Comparison of ENCODE assay signal across 26 mouse cellular contexts in the genomic region with DNA sequence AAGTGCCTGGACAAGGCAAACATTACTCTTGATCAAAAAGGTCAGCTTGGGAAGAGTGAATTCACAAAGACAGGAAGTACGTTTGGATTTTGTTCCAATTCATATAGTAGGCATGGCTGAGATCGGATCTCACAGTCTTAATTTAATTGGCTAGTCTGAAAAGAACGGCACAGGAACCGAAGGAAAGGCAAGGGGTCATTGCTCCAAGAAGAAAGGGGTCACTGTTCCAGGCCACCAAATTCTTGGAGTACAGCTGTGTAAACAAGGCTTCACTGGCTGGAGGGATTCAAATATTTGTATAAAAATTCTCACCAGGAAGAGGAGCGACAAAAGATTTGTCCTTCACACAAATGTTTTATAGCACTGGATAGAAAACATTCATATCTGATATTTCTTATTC. TPM values are rescaled to one million over a fixed set of nuclear protein-coding genes. Genes with fewer than 3 reads are reported as not detected.
DNase-seq lines count a peak whose midpoint lies in the region; ATAC-seq and TF ChIP-seq lines count a peak whose summit lies in the region.
"Had no signal": no experiment of that assay in that cellular context is flagged by ENCODE, and none has a peak within 500 bp of the region (broad histone marks: within the 10 kb centered on the region; RNA-seq: fewer than 3 reads in every experiment).

No protein-coding gene starts in this region.

- H3K27ac ChIP-seq in kidney, embryonic 14.5 days (ENCODE audit: low read depth, low read length), result peak overlapping the region; percentile 10
- no peak overlapping the region for H3K27ac ChIP-seq in limb, embryonic 14.5 days (replicated peaks; ENCODE audit: low read depth, low read length)
- H3K27ac ChIP-seq: heart, embryonic 13.5 days; hindbrain, embryonic 13.5 days; layer of hippocampus, adult 2 months; limb, embryonic 13.5 days; liver, embryonic 13.5 days; macrophage; midbrain, embryonic 12.5 days had no signal

- ATAC-seq in kidney, embryonic 14.5 days (ENCODE audit: low FRiP score, low TSS enrichment), result 0 out of 2 replicates have a peak, but pooled peaks have one; percentile 40
- no peak for ATAC-seq in limb, embryonic 14.5 days (ENCODE audit: low FRiP score, low read depth)
- ATAC-seq: forebrain, postnatal 0 days had no signal

- DNase-seq in kidney, postnatal 25 days, result no peak
- peak; percentile 67 for DNase-seq in embryo, embryonic 10.5 days (ENCODE audit: low spot score)
- DNase-seq in embryo, embryonic 11 days, result peak; percentile 50
- DNase-seq in limb, embryonic 14.5 days (ENCODE audit: low spot score), result no peak
- DNase-seq in urinary bladder, adult 18-20 months (ENCODE audit: low spot score in 2 of 2), result no peak
- no peak for DNase-seq in thymus, postnatal 0 days (ENCODE audit: low spot score)
- DNase-seq: adrenal gland, adult 2 months; cerebellum, adult 11 months; cerebellum, postnatal 10 days; forebrain, postnatal 0 days; gastrocnemius, postnatal 14 days; heart, adult 11 months; heart, postnatal 14 days; layer of hippocampus, postnatal 36 days; liver, embryonic 13.5 days; lung, adult 2 months had no signal

- no peak overlapping the region for H3K4me2 ChIP-seq in kidney, embryonic 14.5 days (replicated peaks; ENCODE audit: low read depth, low read length)
- no peak overlapping the region for H3K4me2 ChIP-seq in limb, embryonic 14.5 days (replicated peaks; ENCODE audit: low read depth, low read length, severe bottlenecking)
- H3K4me2 ChIP-seq: heart, embryonic 13.5 days; hindbrain, embryonic 13.5 days; limb, embryonic 13.5 days; liver, embryonic 13.5 days; midbrain, embryonic 12.5 days had no signal

- no peak for TF ChIP-seq POLR2A in limb, embryonic 14.5 days (IDR thresholded peaks at IDR 0.05; ENCODE audit: borderline replicate concordance, extremely low read depth, insufficient read depth, insufficient read length)

- H3K27me3 ChIP-seq in kidney, embryonic 14.5 days (ENCODE audit: control insufficient read depth, insufficient read depth, low read length), result no peaks in the 10 kb centered on the region
- no peaks in the 10 kb centered on the region for H3K27me3 ChIP-seq in limb, embryonic 14.5 days (ENCODE audit: control insufficient read depth, insufficient read depth, low read length)
- H3K27me3 ChIP-seq: heart, embryonic 13.5 days; limb, embryonic 13.5 days had no signal

- H3K9ac ChIP-seq in kidney, embryonic 14.5 days (ENCODE audit: low read depth, low read length), result no peak overlapping the region
- H3K9ac ChIP-seq in limb, embryonic 14.5 days (ENCODE audit: low read depth, low read length, severe bottlenecking), result 0 out of 2 replicates have a peak overlapping the region, but pooled peaks have one; percentile 16
- H3K9ac ChIP-seq: forebrain, postnatal 0 days; heart, embryonic 13.5 days; hindbrain, embryonic 13.5 days; limb, embryonic 13.5 days; liver, embryonic 13.5 days; midbrain, embryonic 12.5 days had no signal

- H3K36me3 ChIP-seq in kidney, embryonic 14.5 days (ENCODE audit: control insufficient read depth, insufficient read depth, low read length), result no peaks in the 10 kb centered on the region
- no peaks in the 10 kb centered on the region for H3K36me3 ChIP-seq in limb, embryonic 14.5 days (ENCODE audit: control insufficient read depth, insufficient read depth, low read length)
- H3K36me3 ChIP-seq: heart, embryonic 13.5 days; hindbrain, embryonic 13.5 days; limb, embryonic 13.5 days; liver, embryonic 13.5 days; midbrain, embryonic 12.5 days had no signal

- H3K4me3 ChIP-seq in kidney, embryonic 14.5 days (ENCODE audit: low read length), result no peak overlapping the region
- no peak overlapping the region for H3K4me3 ChIP-seq in limb, embryonic 14.5 days (replicated peaks; ENCODE audit: low read length)
- H3K4me3 ChIP-seq: heart, embryonic 13.5 days; hindbrain, embryonic 13.5 days; layer of hippocampus, adult 2 months; limb, embryonic 13.5 days; liver, embryonic 13.5 days; midbrain, embryonic 12.5 days had no signal

- 0 out of 2 replicates have a peak, but pooled peaks cover 8% of the 10 kb centered on the region for H3K4me1 ChIP-seq in kidney, embryonic 14.5 days (ENCODE audit: control insufficient read depth, insufficient read depth, low read length)
- no peaks in the 10 kb centered on the region for H3K4me1 ChIP-seq in limb, embryonic 14.5 days (ENCODE audit: control insufficient read depth, insufficient read depth, low read length)
- H3K4me1 ChIP-seq: hindbrain, embryonic 13.5 days; limb, embryonic 13.5 days; liver, embryonic 13.5 days; midbrain, embryonic 12.5 days had no signal

- 9% methylated on average over 5 of the region's 5 CpGs for WGBS in kidney, embryonic 14.5 days
- WGBS in limb, embryonic 14.5 days, result 53% methylated on average over 5 of the region's 5 CpGs

- no peaks in the 10 kb centered on the region for H3K9me3 ChIP-seq in kidney, embryonic 14.5 days (ENCODE audit: control insufficient read depth, low read length)
- no peaks in the 10 kb centered on the region for H3K9me3 ChIP-seq in limb, embryonic 14.5 days (ENCODE audit: control insufficient read depth, low read length)
- H3K9me3 ChIP-seq: heart, embryonic 13.5 days; hindbrain, embryonic 13.5 days; limb, embryonic 13.5 days; liver, embryonic 13.5 days; midbrain, embryonic 12.5 days had no signal

RNA-seq across cellular contexts. Expression of gene Syt12, which starts 7.8 kb away (rescaled TPM):
- 2.2 and 2.4 TPM in 2 replicates for polyA plus RNA-seq in kidney, embryonic 14.5 days (2014; fragmentation: Nextera tagmentation; extraction: Ambion mirVana)
- 0.41 and 0.50 TPM in 2 replicates for polyA plus RNA-seq in limb, embryonic 14.5 days (2012; rRNA removed)
- 0.21 and 0.39 TPM in 2 replicates for polyA plus RNA-seq in limb, embryonic 14.5 days (2014; fragmentation: Nextera tagmentation; extraction: Ambion mirVana)
- polyA plus RNA-seq in thymus, postnatal 0 days (2015; fragmentation: Nextera tagmentation; extraction: Ambion mirVana), result 0.82 and 1.5 TPM in 2 replicates
- polyA plus RNA-seq: macrophage had no signal

RNA-seq across cellular contexts. Expression of gene 2010003K11Rik, which starts 13.4 kb away (rescaled TPM):
- polyA plus RNA-seq in kidney, embryonic 14.5 days (2014; fragmentation: Nextera tagmentation; extraction: Ambion mirVana), result not detected in 2 replicates
- polyA plus RNA-seq in limb, embryonic 14.5 days (2012; rRNA removed), result not detected in 2 replicates
- polyA plus RNA-seq in limb, embryonic 14.5 days (2014; fragmentation: Nextera tagmentation; extraction: Ambion mirVana), result not detected in 2 replicates
- polyA plus RNA-seq in thymus, postnatal 0 days (2015; fragmentation: Nextera tagmentation; extraction: Ambion mirVana), result not detected in 2 replicates
- polyA plus RNA-seq: C2C12; cortical plate, adult 2 months; forebrain, postnatal 0 days; heart, embryonic 13.5 days; hindbrain, embryonic 13.5 days; limb, embryonic 13.5 days; liver, embryonic 13.5 days; macrophage; midbrain, embryonic 12.5 days; neural tube, embryonic 11.5 days had no signal

RNA-seq across cellular contexts. Expression of gene Pcx, which starts 25.3 kb away (rescaled TPM):
- polyA plus RNA-seq in kidney, embryonic 14.5 days (2014; fragmentation: Nextera tagmentation; extraction: Ambion mirVana), result 10.0 and 16.7 TPM in 2 replicates
- polyA plus RNA-seq in limb, embryonic 14.5 days (2012; rRNA removed), result 11.8 and 14.8 TPM in 2 replicates
- polyA plus RNA-seq in limb, embryonic 14.5 days (2014; fragmentation: Nextera tagmentation; extraction: Ambion mirVana), result 14.8 and 17.6 TPM in 2 replicates
- polyA plus RNA-seq in thymus, postnatal 0 days (2015; fragmentation: Nextera tagmentation; extraction: Ambion mirVana), result 5.2 and 5.3 TPM in 2 replicates

RNA-seq across cellular contexts. Expression of gene Rhod, which starts 45.8 kb away (rescaled TPM):
- polyA plus RNA-seq in kidney, embryonic 14.5 days (2014; fragmentation: Nextera tagmentation; extraction: Ambion mirVana), result 40.7 and 43.4 TPM in 2 replicates
- polyA plus RNA-seq in limb, embryonic 14.5 days (2012; rRNA removed), result 33.8 and 36.6 TPM in 2 replicates
- polyA plus RNA-seq in limb, embryonic 14.5 days (2014; fragmentation: Nextera tagmentation; extraction: Ambion mirVana), result 44.2 and 51.0 TPM in 2 replicates
- polyA plus RNA-seq in thymus, postnatal 0 days (2015; fragmentation: Nextera tagmentation; extraction: Ambion mirVana), result 6.6 and 7.7 TPM in 2 replicates

Comparison
In these comparisons a context has a peak if more than half of its experiments do, and no peak if none do; other contexts are left out.
1. DNase-seq: peak in embryo, embryonic 10.5 days (single experiment) and embryo, embryonic 11 days (single experiment); none in kidney, postnatal 25 days (0 of 2), limb, embryonic 14.5 days (single experiment), urinary bladder, adult 18-20 months (0 of 2) and thymus, postnatal 0 days (single experiment).